ENCODE assay signal across 14 mouse cellular contexts in genomic region chr4:84942059-84942458, GRCm38 (mm10). TPM values are rescaled to one million over a fixed set of nuclear protein-coding genes. Genes with fewer than 3 reads are reported as not detected.
DNase-seq lines count a peak whose midpoint lies in the region; ATAC-seq and TF ChIP-seq lines count a peak whose summit lies in the region.
"Had no signal": no experiment of that assay in that cellular context is flagged by ENCODE, and none has a peak within 500 bp of the region (broad histone marks: within the 10 kb centered on the region; RNA-seq: fewer than 3 reads in every experiment).

No protein-coding gene starts in this region.

- H3K9ac ChIP-seq in hindbrain, embryonic 13.5 days, result no peak overlapping the region; the same call in 1 of the 2 replicates
- no peak overlapping the region for H3K9ac ChIP-seq in limb, embryonic 12.5 days (replicated peaks)
- H3K9ac ChIP-seq: embryonic facial prominence, embryonic 15.5 days; heart, embryonic 15.5 days had no signal

- H3K36me3 ChIP-seq in hindbrain, embryonic 13.5 days, result no peaks in the 10 kb centered on the region
- no peaks in the 10 kb centered on the region for H3K36me3 ChIP-seq in limb, embryonic 12.5 days
- H3K36me3 ChIP-seq: embryonic facial prominence, embryonic 15.5 days; heart, embryonic 15.5 days had no signal

- no peaks in the 10 kb centered on the region for H3K27me3 ChIP-seq in hindbrain, embryonic 13.5 days
- no peaks in the 10 kb centered on the region for H3K27me3 ChIP-seq in limb, embryonic 12.5 days
- H3K27me3 ChIP-seq: embryonic facial prominence, embryonic 15.5 days; heart, embryonic 15.5 days had no signal

- intact Hi-C loops in heart, postnatal 10 days (cut with DNase I), result no loop called here
- intact Hi-C loops in gastrocnemius, postnatal 14 days (cut with DNase I; ENCODE audit: low total_unique reads), result no loop called here

- no peak overlapping the region for H3K4me3 ChIP-seq in hindbrain, embryonic 13.5 days
- H3K4me3 ChIP-seq in limb, embryonic 12.5 days (replicated peaks), result no peak overlapping the region
- H3K4me3 ChIP-seq in lung, adult 2 months (replicated peaks; ENCODE audit: extremely low read depth, low read depth, low read length), result no peak overlapping the region
- H3K4me3 ChIP-seq: embryonic facial prominence, embryonic 15.5 days; heart, embryonic 15.5 days had no signal

- DNase-seq in embryo, embryonic 11 days, result peak; percentile 29
- no peak for DNase-seq in embryo, embryonic 9.5 days (ENCODE audit: extremely low spot score)
- DNase-seq in brain, adult 2 months (ENCODE audit: low read depth, low spot score), result peak; percentile 18
- no peak for DNase-seq in heart, postnatal 10 days
- no peak for DNase-seq in lung, adult 2 months
- DNase-seq in gastrocnemius, postnatal 14 days, result no peak
- DNase-seq: kidney, adult 18-20 months had no signal

- H3K4me2 ChIP-seq in hindbrain, embryonic 13.5 days, result no peak overlapping the region
- H3K4me2 ChIP-seq in limb, embryonic 12.5 days, result no peak overlapping the region
- H3K4me2 ChIP-seq: embryonic facial prominence, embryonic 15.5 days; heart, embryonic 15.5 days; liver, embryonic 11.5 days had no signal

- WGBS in hindbrain, embryonic 13.5 days, result 55% methylated on average over 2 of the region's 2 CpGs
- WGBS in limb, embryonic 12.5 days, result 46% methylated on average over 2 of the region's 2 CpGs
- 69% methylated on average over 2 of the region's 2 CpGs for WGBS in lung, adult 2 months

- no peak for TF ChIP-seq CTCF in lung, adult 2 months (IDR thresholded peaks at IDR 0.05; ENCODE audit: insufficient read depth, low read length)

- H3K4me1 ChIP-seq in hindbrain, embryonic 13.5 days (replicated peaks), result peaks cover 7% of the 10 kb centered on the region
- peaks cover 5% of the 10 kb centered on the region for H3K4me1 ChIP-seq in limb, embryonic 12.5 days (replicated peaks)
- H3K4me1 ChIP-seq in lung, adult 2 months (ENCODE audit: control insufficient read depth, insufficient read depth, low read length), result no peaks in the 10 kb centered on the region

- peak; percentile 72 for ATAC-seq in hindbrain, embryonic 13.5 days (ENCODE audit: low FRiP score)
- ATAC-seq in limb, embryonic 12.5 days (ENCODE audit: insufficient number of reproducible peaks, insufficient read depth, low FRiP score, low TSS enrichment, low read depth), result no peak

- no peak for TF ChIP-seq POLR2A in lung, adult 2 months (IDR thresholded peaks at IDR 0.05; ENCODE audit: borderline replicate concordance, extremely low read depth, low read depth, low read length)

- no peaks in the 10 kb centered on the region for H3K9me3 ChIP-seq in hindbrain, embryonic 13.5 days
- H3K9me3 ChIP-seq in limb, embryonic 12.5 days, result peaks cover 3% of the 10 kb centered on the region; the same call in 1 of the 2 replicates
- H3K9me3 ChIP-seq: embryonic facial prominence, embryonic 15.5 days; heart, embryonic 15.5 days had no signal

- H3K27ac ChIP-seq in hindbrain, embryonic 13.5 days, result peak overlapping the region; percentile 60
- H3K27ac ChIP-seq in limb, embryonic 12.5 days, result peak overlapping the region; percentile 67; the same call in 1 of the 2 replicates
- H3K27ac ChIP-seq: embryonic facial prominence, embryonic 15.5 days; heart, embryonic 15.5 days; macrophage had no signal

RNA-seq across cellular contexts. Expression of gene Cntln, which starts 58.0 kb away (rescaled TPM):
- polyA plus RNA-seq in hindbrain, embryonic 13.5 days (2015; fragmentation: Nextera tagmentation; extraction: Ambion mirVana), result 5.6 and 5.7 TPM in 2 replicates
- polyA plus RNA-seq in limb, embryonic 12.5 days (2016; fragmentation: Nextera tagmentation; extraction: Ambion mirVana), result 17.0 and 17.4 TPM in 2 replicates
- total RNA-seq in heart, postnatal 10 days (2021), result 1 to 10 TPM; 7.0 to 7.2 TPM
- polyA plus RNA-seq in lung, adult 2 months (2012; rRNA removed), result 3.2 TPM in 2 replicates
- total RNA-seq in gastrocnemius, postnatal 14 days (2021), result 1 to 10 TPM; 3.5 to 4.0 TPM
- total RNA-seq: MEL had no signal

Comparison
In these comparisons a context has a peak if more than half of its experiments do, and no peak if none do; other contexts are left out.
1. DNase-seq: peak in embryo, embryonic 11 days (single experiment) and brain, adult 2 months (single experiment); none in embryo, embryonic 9.5 days (single experiment), heart, postnatal 10 days (0 of 2), lung, adult 2 months (single experiment) and gastrocnemius, postnatal 14 days (single experiment).